Mouse (Mus musculus): ENCODE data around the gene Rhbdd1.

GRCm38 (mm10) chr1:82289116-82289989 is 26.9 kb upstream of the Rhbdd1 start:
- TF ChIP-seq POLR2A (IDR thresholded peaks at IDR 0.05; ENCODE audit: control insufficient read depth in 1 of 2, insufficient read depth in 1 of 2, low read depth in 1 of 2, low read length in 2 of 2, poor library complexity in 1 of 2) = no peak
- TF ChIP-seq TCF12 (IDR thresholded peaks at IDR 0.05; ENCODE audit: low read depth, low read length) = no peak
- no peak for TF ChIP-seq CTCF (IDR thresholded peaks at IDR 0.05 in 2 of 3, conservative IDR thresholded peaks at IDR 0.05 in 1 of 3; ENCODE audit: control insufficient read depth in 1 of 3, insufficient read depth in 1 of 3, low read depth in 2 of 3, low read length in 3 of 3, poor library complexity in 1 of 3, severe bottlenecking in 1 of 3)
- TF ChIP-seq EP300 (IDR thresholded peaks at IDR 0.05; ENCODE audit: low read depth in 1 of 2, low read length in 2 of 2) = no peak
- TF ChIP-seq GATA1 (IDR thresholded peaks at IDR 0.05; ENCODE audit: low read depth, low read length) = no peak
- no peak for TF ChIP-seq MAX (IDR thresholded peaks at IDR 0.05; ENCODE audit: low read length)
- no peak for TF ChIP-seq E2F4 (IDR thresholded peaks at IDR 0.05; ENCODE audit: borderline replicate concordance, low read depth, low read length)
- no peak for TF ChIP-seq NRF1 (IDR thresholded peaks at IDR 0.05; ENCODE audit: insufficient read depth, low read depth, low read length, poor library complexity, severe bottlenecking)
- TF ChIP-seq GABPA (IDR thresholded peaks at IDR 0.05; ENCODE audit: low read depth, low read length) = no peak
- no peak for TF ChIP-seq RAD21 (IDR thresholded peaks at IDR 0.05; ENCODE audit: low read depth, low read length)
- TF ChIP-seq UBTF (IDR thresholded peaks at IDR 0.05; ENCODE audit: borderline replicate concordance, insufficient read depth, low read depth, low read length) = no peak
- no peak for TF ChIP-seq ETS1 (IDR thresholded peaks at IDR 0.05; ENCODE audit: low read depth, low read length)
- TF ChIP-seq CHD1 (IDR thresholded peaks at IDR 0.05; ENCODE audit: low read depth, low read length) = no peak
- TF ChIP-seq USF1 (IDR thresholded peaks at IDR 0.05; ENCODE audit: low read depth, low read length) = no peak

All from MEL (cell line).